Mouse (Mus musculus) MEL (cell line): Measurements from ENCODE around the gene Gm45213. TPM values are rescaled to one million over a fixed set of nuclear protein-coding genes. Genes with fewer than 3 reads are reported as not detected.
A peak's percentile ranks its signal among the peaks of the same experiment; 100 is the strongest.

Experiments
- DNase-seq: peaks from one replicate; pipeline ENCODE4 v3.0.0; 2011; ENCODE audit warnings: low read depth, low spot score
- H3K27ac ChIP-seq: 2 replicates; pipeline ENCODE4 v1.5.1; 2012; ENCODE audit warnings: low read depth, mild to moderate bottlenecking, control low read depth, low read length, moderate library complexity; ENCODE audit not compliant: control insufficient read depth
- H3K27me3 ChIP-seq, 2 experiments: fragments of 150-350 bp in 1 of 2; sonication (generic) in 1 of 2; 2 replicates each; pipeline ENCODE4 v1.6.1; 2012; ENCODE audit warnings: low read length in 2 of 2, mild to moderate bottlenecking in 2 of 2, improper control_type of control experiment in 1 of 2, moderate library complexity in 1 of 2; ENCODE audit not compliant: insufficient read depth in 2 of 2, control insufficient read depth in 1 of 2
- H3K36me3 ChIP-seq, 2 experiments: 2 replicates each; pipeline ENCODE4 v1.6.1; 2012 to 2014; ENCODE audit warnings: low read length in 2 of 2, improper control_type of control experiment in 1 of 2, inconsistent platforms in 1 of 2, mild to moderate bottlenecking in 1 of 2; ENCODE audit not compliant: insufficient read depth in 2 of 2, control insufficient read depth in 1 of 2
- H3K4me1 ChIP-seq, 2 experiments: fragments of 150-350 bp in 1 of 2; sonication (generic) in 1 of 2; 2 replicates each; pipeline ENCODE4 v1.6.1; 2012; ENCODE audit warnings: low read length in 2 of 2, improper control_type of control experiment in 1 of 2, mild to moderate bottlenecking in 1 of 2; ENCODE audit not compliant: insufficient read depth in 2 of 2, control insufficient read depth in 1 of 2
- H3K4me3 ChIP-seq, 2 experiments: fragments of 150-350 bp in 1 of 2; sonication (generic) in 1 of 2; 2 replicates each; pipeline ENCODE4 v1.5.1; 2012; ENCODE audit warnings: low read depth in 2 of 2, low read length in 2 of 2, mild to moderate bottlenecking in 2 of 2, moderate library complexity in 2 of 2, control low read depth in 1 of 2, improper control_type of control experiment in 1 of 2; ENCODE audit not compliant: control insufficient read depth in 1 of 2, insufficient read depth in 1 of 2
- H3K79me2 ChIP-seq: 2 replicates; pipeline ENCODE4 v1.6.1; 2012; ENCODE audit warnings: mild to moderate bottlenecking, low read length, moderate library complexity; ENCODE audit not compliant: control insufficient read depth, poor library complexity, insufficient read depth
- H3K9ac ChIP-seq: 2 replicates; pipeline ENCODE4 v1.6.1; 2012; ENCODE audit warnings: low read depth, mild to moderate bottlenecking, control low read depth, low read length, moderate library complexity; ENCODE audit not compliant: control insufficient read depth, poor library complexity, severe bottlenecking
- H3K9me3 ChIP-seq: fragments of 150-350 bp; sonication (generic); replicated peaks from 2 replicates; pipeline ENCODE4 v1.6.1; 2012; ENCODE audit warnings: mild to moderate bottlenecking, low read length, improper control_type of control experiment, moderate library complexity; ENCODE audit not compliant: insufficient read depth
- BHLHE40 ChIP-seq: IDR thresholded peaks from 2 replicates; pipeline ENCODE4 v1.6.1; 2012; ENCODE audit warnings: low read depth, mild to moderate bottlenecking, inconsistent platforms, low read length, improper control_type of control experiment, borderline replicate concordance
- CHD1 ChIP-seq: IDR thresholded peaks from 2 replicates; pipeline ENCODE4 v1.6.1; 2012; ENCODE audit warnings: low read depth, mild to moderate bottlenecking, inconsistent platforms, low read length, improper control_type of control experiment
- CTCF ChIP-seq, 3 experiments: IDR thresholded peaks in 2 of 3; conservative IDR thresholded peaks in 1 of 3; 2 replicates each; pipeline ENCODE4 v1.5.1; 2011 to 2012; ENCODE audit warnings: low read length in 3 of 3, low read depth in 2 of 3, mild to moderate bottlenecking in 2 of 3, improper control_type of control experiment in 1 of 3, inconsistent platforms in 1 of 3, mixed read lengths in 1 of 3, moderate library complexity in 1 of 3; ENCODE audit not compliant: control insufficient read depth in 1 of 3, insufficient read depth in 1 of 3, poor library complexity in 1 of 3, severe bottlenecking in 1 of 3
- E2F4 ChIP-seq: IDR thresholded peaks from 2 replicates; pipeline ENCODE4 v1.6.1; 2011; ENCODE audit warnings: low read depth, low read length, improper control_type of control experiment, borderline replicate concordance
- ELF1 ChIP-seq: IDR thresholded peaks from 2 replicates; pipeline ENCODE4 v1.6.1; 2014; ENCODE audit warnings: low read depth, mild to moderate bottlenecking, inconsistent platforms, low read length, improper control_type of control experiment, moderate library complexity
- ETS1 ChIP-seq: IDR thresholded peaks from 2 replicates; pipeline ENCODE4 v1.6.1; 2012; ENCODE audit warnings: low read depth, mild to moderate bottlenecking, inconsistent platforms, low read length, improper control_type of control experiment, moderate library complexity
- GABPA ChIP-seq: IDR thresholded peaks from 2 replicates; pipeline ENCODE4 v1.6.1; 2012; ENCODE audit warnings: low read depth, mild to moderate bottlenecking, inconsistent platforms, low read length, improper control_type of control experiment, moderate library complexity
- GATA1 ChIP-seq: IDR thresholded peaks from 2 replicates; pipeline ENCODE4 v1.6.1; 2011; ENCODE audit warnings: low read depth, low read length, improper control_type of control experiment
- HCFC1 ChIP-seq: IDR thresholded peaks from 2 replicates; pipeline ENCODE4 v1.6.1; 2012; ENCODE audit warnings: low read depth, mild to moderate bottlenecking, inconsistent platforms, low read length, improper control_type of control experiment, moderate library complexity
- JUND ChIP-seq: IDR thresholded peaks from 2 replicates; pipeline ENCODE4 v1.6.1; 2011; ENCODE audit warnings: low read depth, mild to moderate bottlenecking, improper control_type of control experiment, low read length
- KAT2A ChIP-seq: conservative IDR thresholded peaks from 2 replicates; pipeline ENCODE4 v1.6.1; 2012; ENCODE audit warnings: low read depth, low read length, improper control_type of control experiment, inconsistent platforms
- MXI1 ChIP-seq: IDR thresholded peaks from 2 replicates; pipeline ENCODE4 v1.6.1; 2011; ENCODE audit warnings: mild to moderate bottlenecking, low read depth, low read length, improper control_type of control experiment
- MYC ChIP-seq: IDR thresholded peaks from 2 replicates; pipeline ENCODE4 v1.6.1; 2011; ENCODE audit warnings: low read depth, mild to moderate bottlenecking, low read length, improper control_type of control experiment, moderate library complexity
- NELFE ChIP-seq: IDR thresholded peaks from 2 replicates; pipeline ENCODE4 v1.6.1; 2011; ENCODE audit warnings: low read depth, low read length, improper control_type of control experiment
- NRF1 ChIP-seq: IDR thresholded peaks from 2 replicates; pipeline ENCODE4 v1.6.1; 2014; ENCODE audit warnings: low read depth, mild to moderate bottlenecking, inconsistent platforms, low read length, improper control_type of control experiment, moderate library complexity; ENCODE audit not compliant: poor library complexity, insufficient read depth, severe bottlenecking
- POLR2A ChIP-seq, 2 experiments: IDR thresholded peaks; 2 replicates each; pipeline ENCODE4 v1.6.1; 2011 to 2012; ENCODE audit warnings: low read length in 2 of 2, mild to moderate bottlenecking in 2 of 2, control low read depth in 1 of 2, improper control_type of control experiment in 1 of 2, low read depth in 1 of 2, moderate library complexity in 1 of 2; ENCODE audit not compliant: control insufficient read depth in 1 of 2, insufficient read depth in 1 of 2, poor library complexity in 1 of 2
- POLR2AphosphoS2 ChIP-seq: IDR thresholded peaks from 2 replicates; pipeline ENCODE4 v1.6.1; 2011; ENCODE audit warnings: low read length, improper control_type of control experiment
- RAD21 ChIP-seq: IDR thresholded peaks from 2 replicates; pipeline ENCODE4 v1.6.1; 2011; ENCODE audit warnings: mild to moderate bottlenecking, low read depth, low read length, improper control_type of control experiment
- RCOR1 ChIP-seq: IDR thresholded peaks from 2 replicates; pipeline ENCODE4 v1.6.1; 2012; ENCODE audit warnings: low read depth, mild to moderate bottlenecking, inconsistent platforms, low read length, improper control_type of control experiment
- SIN3A ChIP-seq: IDR thresholded peaks from 2 replicates; pipeline ENCODE4 v1.6.1; 2012; ENCODE audit warnings: low read length, improper control_type of control experiment, inconsistent platforms
- TAL1 ChIP-seq: IDR thresholded peaks from 2 replicates; pipeline ENCODE4 v1.6.1; 2012; ENCODE audit warnings: mild to moderate bottlenecking, inconsistent platforms, low read length, moderate library complexity, mixed read lengths
- TBP ChIP-seq: IDR thresholded peaks from 2 replicates; pipeline ENCODE4 v1.8.0; 2011; ENCODE audit warnings: low read depth, low read length, improper control_type of control experiment
- UBTF ChIP-seq: IDR thresholded peaks from 2 replicates; pipeline ENCODE4 v1.6.1; 2012; ENCODE audit warnings: low read depth, mild to moderate bottlenecking, inconsistent platforms, low read length, improper control_type of control experiment, moderate library complexity, borderline replicate concordance; ENCODE audit not compliant: insufficient read depth
- USF1 ChIP-seq: IDR thresholded peaks from 2 replicates; pipeline ENCODE4 v1.6.1; 2014; ENCODE audit warnings: low read depth, mild to moderate bottlenecking, inconsistent platforms, low read length, improper control_type of control experiment, moderate library complexity
- USF2 ChIP-seq, 2 experiments: IDR thresholded peaks; 2 replicates each; pipeline ENCODE4 v1.6.1; 2011 to 2012; ENCODE audit warnings: improper control_type of control experiment in 2 of 2, low read length in 2 of 2, borderline replicate concordance in 1 of 2, inconsistent platforms in 1 of 2, low read depth in 1 of 2, mild to moderate bottlenecking in 1 of 2; ENCODE audit not compliant: insufficient read depth in 1 of 2
- ZC3H11A ChIP-seq: IDR thresholded peaks from 2 replicates; pipeline ENCODE4 v1.6.1; 2012; ENCODE audit warnings: low read depth, mild to moderate bottlenecking, inconsistent platforms, low read length, improper control_type of control experiment
- ZMIZ1 ChIP-seq: IDR thresholded peaks from 2 replicates; pipeline ENCODE4 v1.6.1; 2012; ENCODE audit warnings: low read depth, mild to moderate bottlenecking, inconsistent platforms, low read length, improper control_type of control experiment, moderate library complexity
- polyA plus RNA-seq, 2 experiments: library from polyadenylated mRNA; stranded (reverse) in 1 of 2; unstranded in 1 of 2; fragments of >175 nt in 1 of 2; fragments of >200 nt in 1 of 2; gene quantifications; 2 replicates each; pipeline versions ENCODE4 v1.2.1 to v1.2.4; 2012; ENCODE audit warnings: low replicate concordance in 2 of 2, low read depth in 1 of 2; ENCODE audit not compliant: insufficient read length in 2 of 2, insufficient read depth in 1 of 2, missing spikeins in 1 of 2
- total RNA-seq: library from RNA; depleted of rRNA; stranded (reverse); fragments of 300-350 nt; gene quantifications from 2 replicates; pipeline ENCODE4 v1.2.3, GENCODE M21; 2012

Gm45213 gene
- total and polyA plus RNA-seq, 3 experiments: not detected

- Histone ChIP-seq H3K4me3 (no peak overlapping the region), H3K36me3 (peaks cover 10 to 17% of the 10 kb centered on the region in 2 experiments), H3K4me1 (peaks cover 0 to 2% of the 10 kb centered on the region in 2 experiments; a peak in 1 of 4 replicates), H3K79me2 (peaks cover 5% of the 10 kb centered on the region), H3K27me3 (no peaks in the 10 kb centered on the region), H3K27ac (no peak overlapping the region), H3K9ac (no peak overlapping the region), H3K9me3 (no peaks in the 10 kb centered on the region)
- DNase-seq: peak; percentile 28
- TF ChIP-seq GABPA (no peak), POLR2A (IDR thresholded peaks at IDR 0.05; ENCODE audit: control insufficient read depth in 1 of 2, insufficient read depth in 1 of 2, low read depth in 1 of 2, low read length in 2 of 2, poor library complexity in 1 of 2) (no peak), ZMIZ1 (0 out of 2 replicates have a peak, but pooled peaks have one; percentile 8), KAT2A (no peak), POLR2AphosphoS2 (peak; percentile 22), NELFE (no peak), E2F4 (no peak)
These were observed 33.0 kb downstream of the Gm45213 start for GRCm38 (mm10) chr7:66076411-66076810.

- Histone ChIP-seq H3K27ac (peak within 1 kb of the TSS; percentile 47), H3K4me1 (peaks cover 0 to 2% of the 10 kb centered on the region in 2 experiments; a peak in 1 of 4 replicates), H3K27me3 (no peaks in the 10 kb centered on the region), H3K9me3 (no peaks in the 10 kb centered on the region), H3K36me3 (peaks cover 10 to 12% of the 10 kb centered on the region in 2 experiments), H3K4me3 (peak within 1 kb of the TSS; percentile 78 to 84), H3K79me2 (peaks cover 5% of the 10 kb centered on the region), H3K9ac (peak within 1 kb of the TSS; percentile 76)
- DNase-seq: peak; percentile 99
- TF ChIP-seq ETS1 (peak; percentile 74), NRF1 (peak; percentile 50; the same call in 1 of the 2 replicates), USF1 (peak; percentile 86), USF2 (IDR thresholded peaks at IDR 0.05; ENCODE audit: borderline replicate concordance in 1 of 2, insufficient read depth in 1 of 2, low read depth in 1 of 2, low read length in 2 of 2) (no peak; a peak in 1 of 4 replicates), UBTF (no peak), MXI1 (peak; percentile 98), TAL1 (no peak), GABPA (no peak), MYC (peak; percentile 91), CHD1 (no peak), JUND (no peak), SIN3A (peak; percentile 98), BHLHE40 (peak; percentile 72), POLR2A (IDR thresholded peaks at IDR 0.05; ENCODE audit: control insufficient read depth in 1 of 2, insufficient read depth in 1 of 2, low read depth in 1 of 2, low read length in 2 of 2, poor library complexity in 1 of 2) (peak; percentile 96 to 97), NELFE (peak; percentile 88), POLR2AphosphoS2 (peak; percentile 72; the same call in 1 of the 2 replicates), RCOR1 (peak; percentile 87), TBP (peak; percentile 88), GATA1 (no peak), ELF1 (peak; percentile 94), RAD21 (no peak), E2F4 (no peak), ZC3H11A (no peak), HCFC1 (peak; percentile 83), CTCF (IDR thresholded peaks at IDR 0.05 in 2 of 3, conservative IDR thresholded peaks at IDR 0.05 in 1 of 3; ENCODE audit: control insufficient read depth in 1 of 3, insufficient read depth in 1 of 3, low read depth in 2 of 3, low read length in 3 of 3, poor library complexity in 1 of 3, severe bottlenecking in 1 of 3) (0 out of 6 replicates have a peak, but pooled peaks of 1 of the 3 experiments have one; percentile 3)
These were observed 36.2 kb downstream of the Gm45213 start, which contains the start of gene Selenos for GRCm38 (mm10) chr7:66079364-66080230. Gene Selenos, plus strand, starts transcription at chr7:66079649.
